Mouse (Mus musculus) liver, embryonic 16.5 days (tissue): ENCODE measurements around the gene Asxl1. TPM values are rescaled to one million over a fixed set of nuclear protein-coding genes. Genes with fewer than 3 reads are reported as not detected.
A peak's percentile ranks its signal among the peaks of the same experiment; 100 is the strongest.

Experiments
- ATAC-seq: fragments of 200-750 bp; cut with Nextera tagmentation; 2 replicates; pipeline ENCODE4 v1.8.0; 2017; ENCODE audit warnings: low read depth, mild to moderate bottlenecking, moderate number of reproducible peaks, moderate library complexity
- H3K27ac ChIP-seq: fragments of 300-500 bp; sonication (generic); 2 replicates; pipeline ENCODE4 v1.5.1; 2014; ENCODE audit warnings: mild to moderate bottlenecking, low read length
- H3K27me3 ChIP-seq: fragments of 300-500 bp; sonication (generic); 2 replicates; pipeline ENCODE4 v1.6.1; 2014; ENCODE audit warnings: low read depth, low read length, mixed read lengths; ENCODE audit not compliant: control insufficient read depth, insufficient read depth
- H3K36me3 ChIP-seq: fragments of 300-500 bp; sonication (generic); 2 replicates; pipeline ENCODE4 v1.6.1; 2014; ENCODE audit warnings: mild to moderate bottlenecking; ENCODE audit not compliant: control insufficient read depth, insufficient read depth
- H3K4me1 ChIP-seq: fragments of 300-500 bp; sonication (generic); 2 replicates; pipeline ENCODE4 v1.6.1; 2014; ENCODE audit warnings: low read depth, low read length, mixed read lengths; ENCODE audit not compliant: control insufficient read depth
- H3K4me2 ChIP-seq: fragments of 300-500 bp; sonication (generic); 2 replicates; pipeline ENCODE4 v1.6.1; 2014; ENCODE audit warnings: low read depth, low read length, mixed read lengths
- H3K4me3 ChIP-seq: fragments of 300-500 bp; sonication (generic); 2 replicates; pipeline ENCODE4 v1.5.1; 2014; ENCODE audit warnings: low read depth, mild to moderate bottlenecking, low read length
- H3K9ac ChIP-seq: fragments of 300-500 bp; sonication (generic); 2 replicates; pipeline ENCODE4 v1.6.1; 2014; ENCODE audit warnings: low read depth, low read length
- H3K9me3 ChIP-seq: fragments of 300-500 bp; sonication (generic); replicated peaks from 2 replicates; pipeline ENCODE4 v1.6.1; 2016; ENCODE audit warnings: low read length; ENCODE audit not compliant: control insufficient read depth
- WGBS: fragments of 180-500 bp; shearing (Covaris S2); extraction: QIAGEN DNeasy Blood & Tissue Kit; methylation state at CpG from one replicate; pipeline ENCODE4 v1.1.7; 2014; ENCODE audit not compliant: insufficient replicate concordance; 5-methylcytosine and 5-hydroxymethylcytosine counted together
- polyA plus RNA-seq: library from polyadenylated mRNA; unstranded; fragments of >200 nt; fragmentation: Nextera tagmentation; extraction: Ambion mirVana; gene quantifications from 2 replicates; pipeline ENCODE4 v1.2.1, GENCODE M21; 2015

Gene Asxl1
- polyA plus RNA-seq, 1 experiment from 2014 or later: 4.7 TPM

DNA sequence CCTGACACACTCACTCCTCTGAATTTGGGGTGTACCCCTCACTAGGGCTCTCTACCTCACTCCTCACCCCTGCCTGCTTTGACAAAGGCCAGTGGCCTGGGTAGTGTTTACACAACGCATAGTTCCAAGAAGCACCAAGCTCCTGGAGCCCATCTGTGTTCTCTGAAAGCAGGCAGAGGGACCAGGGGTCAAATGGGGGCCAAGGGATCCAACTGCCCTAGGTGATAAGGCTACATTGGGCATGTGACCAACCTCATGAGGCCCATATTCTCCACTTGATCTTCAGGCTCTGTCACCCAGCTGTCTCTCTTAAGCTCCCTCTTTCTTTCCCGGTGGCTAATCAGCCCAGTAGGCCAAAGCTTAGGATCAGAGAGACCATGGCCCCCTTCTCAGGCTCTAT lies 81.3 kb downstream of the Asxl1 start:
- ATAC-seq: peak; percentile 65
- H3K9me3 ChIP-seq: no peaks in the 10 kb centered on the region
- no peak overlapping the region for H3K9ac ChIP-seq
- H3K4me1 ChIP-seq: peaks cover 28% of the 10 kb centered on the region
- H3K36me3 ChIP-seq: no peaks in the 10 kb centered on the region; the same call in 1 of the 2 replicates
- no peak overlapping the region for H3K4me2 ChIP-seq
- H3K27me3 ChIP-seq: no peaks in the 10 kb centered on the region
- no peak overlapping the region for H3K4me3 ChIP-seq
- H3K27ac ChIP-seq: peak overlapping the region; percentile 34; the same call in 1 of the 2 replicates
- 12% methylated on average over 2 of the region's 2 CpGs for WGBS

DNA sequence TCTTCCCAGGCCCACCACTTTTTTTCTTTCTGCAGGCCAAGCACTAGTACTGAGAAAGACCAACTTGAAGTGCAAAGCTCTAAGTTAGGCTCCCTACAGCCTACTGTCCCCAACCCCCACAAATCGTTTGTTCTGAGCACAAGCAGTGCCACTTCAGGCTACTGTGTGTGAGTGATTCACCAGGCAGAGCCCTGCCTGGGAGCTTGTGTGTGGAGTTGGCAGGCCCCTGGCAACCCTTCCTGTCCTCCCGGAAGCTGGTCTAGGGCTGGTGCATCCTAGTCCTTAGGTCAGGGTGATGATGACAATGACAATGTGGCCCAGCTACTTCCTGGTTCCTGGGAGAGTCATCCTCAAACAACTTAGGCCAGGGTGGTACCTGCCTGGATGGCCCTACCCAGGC lies 82.9 kb downstream of the Asxl1 start:
- no peak for ATAC-seq
- Histone ChIP-seq H3K9me3 (no peaks in the 10 kb centered on the region), H3K4me1 (peaks cover 28% of the 10 kb centered on the region), H3K27me3 (no peaks in the 10 kb centered on the region), H3K4me2 (no peak overlapping the region), H3K9ac (no peak overlapping the region), H3K27ac (no peak overlapping the region), H3K4me3 (no peak overlapping the region), H3K36me3 (no peaks in the 10 kb centered on the region; the same call in 1 of the 2 replicates)
- WGBS: 63% methylated on average over 2 of the region's 2 CpGs

DNA sequence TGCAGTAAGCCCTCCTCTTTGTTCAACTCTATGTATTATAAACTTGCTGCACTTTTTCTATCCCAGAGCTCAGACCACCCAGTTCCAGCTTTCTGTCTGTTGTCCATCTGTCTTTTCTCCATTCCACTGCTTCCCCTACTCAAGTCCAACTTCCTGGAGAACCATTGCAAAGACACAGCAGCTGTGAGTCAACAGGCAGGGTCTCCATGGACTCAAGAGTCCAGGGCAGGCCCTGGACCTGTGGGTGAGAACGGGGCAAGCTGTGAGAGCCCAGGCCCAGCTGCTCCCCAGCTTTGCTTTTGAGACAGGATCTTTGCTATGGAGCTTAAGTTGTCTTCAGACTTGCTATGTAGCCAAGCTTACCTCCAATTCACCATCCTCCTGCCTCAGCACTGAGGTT lies 84.9 kb downstream of the Asxl1 start:
- WGBS: 90% methylated on average over 1 of the region's 1 CpGs
- no peak for ATAC-seq
- Histone ChIP-seq H3K4me1 (peaks cover 32% of the 10 kb centered on the region), H3K4me3 (no peak overlapping the region), H3K9me3 (no peaks in the 10 kb centered on the region), H3K27ac (no peak overlapping the region), H3K4me2 (no peak overlapping the region), H3K27me3 (no peaks in the 10 kb centered on the region), H3K9ac (no peak overlapping the region), H3K36me3 (no peaks in the 10 kb centered on the region; the same call in 1 of the 2 replicates)

DNA sequence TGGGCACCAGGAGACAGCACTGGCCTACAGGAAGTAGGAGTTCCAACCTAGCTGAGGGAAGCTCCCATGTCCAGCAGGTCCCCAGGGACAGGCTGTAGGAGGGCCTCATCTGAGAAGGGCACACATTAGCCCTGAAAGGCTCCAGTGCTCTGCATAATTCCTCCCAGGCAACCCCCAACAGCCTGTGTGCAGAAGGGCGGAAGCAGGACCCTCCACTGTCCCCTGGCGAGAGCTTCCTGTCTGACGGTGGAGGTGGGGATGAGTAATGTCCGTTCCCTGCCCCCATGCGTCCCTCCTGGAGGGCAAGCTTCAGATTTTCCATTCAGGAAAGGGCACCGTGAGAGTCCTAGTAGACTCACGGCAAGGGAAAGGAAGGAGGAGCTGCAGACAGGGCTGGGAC lies 86.9 kb downstream of the Asxl1 start:
- no peak for ATAC-seq
- H3K27me3 ChIP-seq: no peaks in the 10 kb centered on the region
- no peak overlapping the region for H3K9ac ChIP-seq
- no peak overlapping the region for H3K4me2 ChIP-seq
- no peaks in the 10 kb centered on the region for H3K9me3 ChIP-seq
- H3K27ac ChIP-seq: no peak overlapping the region
- no peak overlapping the region for H3K4me3 ChIP-seq
- peaks cover 35% of the 10 kb centered on the region for H3K4me1 ChIP-seq
- WGBS: 56% methylated on average over 7 of the region's 7 CpGs
- H3K36me3 ChIP-seq: peaks cover 2% of the 10 kb centered on the region; the same call in 1 of the 2 replicates

DNA sequence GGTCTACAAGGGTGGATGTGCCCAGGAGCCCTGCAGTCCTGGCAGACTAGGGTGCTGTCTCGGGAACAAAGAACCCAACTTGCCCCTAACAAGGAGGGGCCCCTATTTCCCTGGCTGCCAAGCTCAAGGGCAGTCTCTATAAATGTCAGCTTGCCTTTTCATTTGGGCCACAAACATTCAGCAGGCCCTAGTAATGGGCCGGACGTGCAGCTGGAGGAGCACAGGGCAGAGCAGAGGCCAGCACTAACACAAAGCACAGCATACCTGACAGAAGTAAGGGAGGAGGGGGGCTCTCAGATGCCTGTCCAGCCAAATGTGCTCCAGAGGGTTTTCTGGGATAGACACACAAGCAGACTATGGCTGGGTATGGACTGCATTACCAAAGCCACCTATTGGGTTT lies 88.2 kb downstream of the Asxl1 start:
- no peak overlapping the region for H3K27ac ChIP-seq
- no peak overlapping the region for H3K4me3 ChIP-seq
- peaks cover 39% of the 10 kb centered on the region for H3K4me1 ChIP-seq
- 70% methylated on average over 3 of the region's 3 CpGs for WGBS
- no peaks in the 10 kb centered on the region for H3K9me3 ChIP-seq
- H3K27me3 ChIP-seq: no peaks in the 10 kb centered on the region
- ATAC-seq: no peak
- no peak overlapping the region for H3K4me2 ChIP-seq
- peaks cover 2% of the 10 kb centered on the region; the same call in 1 of the 2 replicates for H3K36me3 ChIP-seq
- no peak overlapping the region for H3K9ac ChIP-seq

DNA sequence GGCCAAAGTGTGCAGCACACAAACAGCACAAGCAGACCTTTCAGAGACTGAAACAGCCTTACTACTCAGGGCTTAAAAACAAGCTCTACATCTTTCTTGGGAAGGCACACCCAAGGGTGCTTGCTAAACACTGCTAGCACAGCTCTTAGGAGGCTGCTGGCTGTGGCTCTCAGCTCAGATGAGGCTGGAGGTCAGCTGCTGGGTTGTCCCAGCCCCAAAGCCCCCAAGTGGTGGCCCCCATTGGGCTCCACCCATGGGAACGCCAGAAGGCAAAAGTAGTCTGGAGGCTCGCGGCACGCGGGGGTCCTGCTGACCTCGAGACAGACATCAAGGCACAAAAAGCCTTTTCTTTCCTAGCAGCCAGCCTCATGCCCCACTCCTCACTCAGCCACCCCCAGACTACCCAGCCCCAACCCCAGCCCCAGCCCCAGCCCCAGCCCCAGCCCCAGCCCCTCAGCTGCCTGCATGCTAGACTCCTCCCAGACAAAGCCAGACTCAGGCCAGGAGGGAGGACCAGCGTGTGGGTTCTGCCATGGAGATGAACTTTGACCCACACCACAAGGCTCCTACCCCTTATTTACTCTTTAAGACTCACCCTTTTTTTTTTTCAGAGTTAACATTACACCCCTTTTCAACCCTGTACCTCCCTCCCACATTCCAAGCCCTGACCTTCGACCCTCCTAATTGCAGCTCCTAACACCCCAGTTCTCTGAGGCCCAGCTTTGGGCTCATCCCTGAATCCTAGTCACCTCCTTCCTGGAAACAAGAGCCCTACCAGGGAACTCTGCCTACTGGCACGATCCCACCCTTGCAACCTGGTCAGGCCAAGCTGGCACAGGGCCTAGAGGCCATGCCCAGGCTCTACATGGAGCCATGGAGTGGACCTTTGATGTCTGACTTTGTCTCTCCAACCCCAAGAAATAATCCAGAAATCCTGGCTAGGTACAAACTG lies 89.5 kb downstream of the Asxl1 start:
- 73% methylated on average over 9 of the region's 9 CpGs for WGBS
- Histone ChIP-seq H3K36me3 (peaks cover 2% of the 10 kb centered on the region; the same call in 1 of the 2 replicates), H3K27me3 (no peaks in the 10 kb centered on the region), H3K4me3 (no peak overlapping the region), H3K9ac (no peak overlapping the region), H3K4me1 (peaks cover 39% of the 10 kb centered on the region), H3K9me3 (no peaks in the 10 kb centered on the region), H3K27ac (peak overlapping the region; percentile 72), H3K4me2 (no peak overlapping the region; the same call in 1 of the 2 replicates)
- peak; percentile 71 for ATAC-seq

DNA sequence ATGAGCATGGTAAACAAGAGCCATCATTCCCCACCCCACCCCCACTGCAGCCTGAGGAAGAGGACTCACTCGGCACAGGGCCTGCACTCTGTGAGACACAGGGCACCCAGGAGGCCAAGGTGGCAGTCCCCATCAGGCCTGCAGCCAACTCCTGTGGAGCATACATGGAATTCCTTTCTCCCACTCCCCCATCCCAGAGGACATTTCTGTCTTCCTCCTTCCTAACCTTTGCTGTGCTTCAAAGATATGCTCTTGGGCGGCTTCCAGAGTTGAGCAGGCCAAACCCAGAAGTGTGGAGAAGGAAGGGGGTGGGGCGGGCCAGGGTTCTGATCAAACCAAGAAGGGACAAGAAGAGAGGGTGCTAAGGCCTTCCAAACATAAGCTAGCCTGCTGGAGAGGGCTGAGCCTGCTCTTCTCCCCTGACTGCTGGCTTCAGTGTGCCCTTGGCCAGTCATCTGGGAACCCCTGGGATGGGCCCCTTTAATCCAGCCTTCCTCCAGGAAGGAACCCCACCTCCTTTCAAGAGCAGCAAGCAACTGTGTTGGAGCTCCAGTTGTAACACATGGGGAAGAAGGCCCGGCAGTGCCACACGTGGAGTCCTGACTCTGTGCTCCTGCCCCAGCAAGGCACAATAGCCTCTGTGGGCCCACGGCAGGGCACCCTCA lies 91.1 kb downstream of the Asxl1 start:
- H3K4me3 ChIP-seq: no peak overlapping the region
- WGBS: 56% methylated on average over 6 of the region's 6 CpGs
- H3K4me1 ChIP-seq: peaks cover 46% of the 10 kb centered on the region
- peak overlapping the region; percentile 29 for H3K27ac ChIP-seq
- H3K27me3 ChIP-seq: no peaks in the 10 kb centered on the region
- no peak overlapping the region; the same call in 1 of the 2 replicates for H3K9ac ChIP-seq
- H3K9me3 ChIP-seq: no peaks in the 10 kb centered on the region
- H3K36me3 ChIP-seq: peaks cover 2% of the 10 kb centered on the region; the same call in 1 of the 2 replicates
- peak; percentile 23; the same call in 1 of the 2 replicates for ATAC-seq
- no peak overlapping the region for H3K4me2 ChIP-seq

DNA sequence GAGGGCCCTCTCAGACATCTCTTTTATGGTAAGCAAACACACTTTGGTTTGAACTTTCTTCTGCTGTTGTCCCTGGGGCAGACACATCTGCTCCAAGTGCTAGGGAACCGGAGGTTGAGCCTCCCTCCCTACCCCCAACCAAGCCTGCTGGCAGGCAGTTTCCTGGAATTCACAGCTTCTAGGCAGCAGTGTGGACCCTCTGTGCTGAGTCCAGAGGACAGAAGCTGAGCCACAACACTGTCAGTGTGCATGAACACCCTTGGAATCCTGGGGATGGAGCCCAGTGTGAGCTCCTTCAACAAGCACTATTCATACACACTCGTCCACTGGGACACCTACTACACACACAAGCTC lies 91.7 kb downstream of the Asxl1 start:
- Histone ChIP-seq H3K27ac (peak overlapping the region; percentile 29), H3K36me3 (peaks cover 2% of the 10 kb centered on the region; the same call in 1 of the 2 replicates)

More for the DNA sequence above, 91.7 kb downstream of the Asxl1 start:
- Histone ChIP-seq H3K4me1 (peaks cover 51% of the 10 kb centered on the region), H3K9ac (no peak overlapping the region), H3K4me3 (no peak overlapping the region), H3K4me2 (no peak overlapping the region), H3K27me3 (no peaks in the 10 kb centered on the region), H3K9me3 (no peaks in the 10 kb centered on the region)
- WGBS: 58% methylated on average over 2 of the region's 2 CpGs
- ATAC-seq: no peak
